Mouse (Mus musculus) brain, embryonic 14.5 days (tissue): ENCODE measurements around the gene Mbd3. TPM values are rescaled to one million over a fixed set of nuclear protein-coding genes. Genes with fewer than 3 reads are reported as not detected.

Experiments used
- DNase-seq: peaks from one replicate; pipeline ENCODE4 v3.0.0-alpha.2; 2011; ENCODE audit warnings: low read depth
- CTCF ChIP-seq: fragments of 200-500 bp; IDR thresholded peaks from 2 replicates; pipeline ENCODE4 v1.5.1; 2012; ENCODE audit warnings: inconsistent platforms, mild to moderate bottlenecking, moderate library complexity, borderline replicate concordance; ENCODE audit not compliant: insufficient read depth, insufficient read length; ENCODE audit errors: extremely low read depth
- POLR2A ChIP-seq: fragments of 200-500 bp; IDR thresholded peaks from 2 replicates; pipeline ENCODE4 v1.6.1; 2012; ENCODE audit warnings: mild to moderate bottlenecking, inconsistent platforms, borderline replicate concordance; ENCODE audit not compliant: poor library complexity, insufficient read depth, insufficient read length, severe bottlenecking; ENCODE audit errors: extremely low read depth
- polyA plus RNA-seq: library from polyadenylated mRNA; depleted of rRNA; stranded (reverse); fragments of >200 nt; gene quantifications from 2 replicates; pipeline ENCODE4 v1.2.3, GENCODE M21; 2012

Gene Mbd3
- polyA plus RNA-seq, 1 experiment: 265 TPM

GRCm38 (mm10) chr10:80421208-80421607, 21.9 kb upstream of the Mbd3 start:
- no peak for DNase-seq
- TF ChIP-seq POLR2A: no peak
- no peak for TF ChIP-seq CTCF

- TF ChIP-seq POLR2A (no peak), CTCF (no peak)
- DNase-seq: no peak
Measured at GRCm38 (mm10) chr10:80420729-80421128, 21.4 kb upstream of the Mbd3 start.

- peak; percentile 49 for DNase-seq
- no peak for TF ChIP-seq CTCF
- no peak for TF ChIP-seq POLR2A
Measured at GRCm38 (mm10) chr10:80419419-80419818, 20.1 kb upstream of the Mbd3 start.

GRCm38 (mm10) chr10:80418311-80418710, 19.0 kb upstream of the Mbd3 start:
- DNase-seq: peak; percentile 92
- TF ChIP-seq CTCF (no peak), POLR2A (no peak)

- DNase-seq: peak; percentile 40
- TF ChIP-seq POLR2A: no peak
- TF ChIP-seq CTCF: no peak
Measured at GRCm38 (mm10) chr10:80417841-80418240, 18.5 kb upstream of the Mbd3 start.

GRCm38 (mm10) chr10:80417371-80417770, 18.0 kb upstream of the Mbd3 start:
- TF ChIP-seq POLR2A: no peak
- TF ChIP-seq CTCF: no peak
- no peak for DNase-seq

GRCm38 (mm10) chr10:80415566-80415965, 16.2 kb upstream of the Mbd3 start:
- no peak for DNase-seq
- no peak for TF ChIP-seq POLR2A
- TF ChIP-seq CTCF: no peak

GRCm38 (mm10) chr10:80412656-80413541, 13.5 kb upstream of the Mbd3 start:
- TF ChIP-seq POLR2A: no peak
- TF ChIP-seq CTCF: no peak
- DNase-seq: peak; percentile 86

- no peak for TF ChIP-seq POLR2A
- no peak for TF ChIP-seq CTCF
- DNase-seq: no peak
Measured at GRCm38 (mm10) chr10:80407924-80408323, 8.6 kb upstream of the Mbd3 start.

- TF ChIP-seq POLR2A (peak; percentile 19; the same call in 1 of the 2 replicates), CTCF (no peak)
- peak; percentile 97 for DNase-seq
Measured at GRCm38 (mm10) chr10:80406684-80407501, 7.5 kb upstream of the Mbd3 start, which contains the start of gene Uqcr11. Gene Uqcr11 (minus strand): TSS chr10:80406830.

GRCm38 (mm10) chr10:80405481-80406173, 6.3 kb upstream of the Mbd3 start:
- TF ChIP-seq CTCF (0 out of 2 replicates have a peak, but pooled peaks have one; percentile 4), POLR2A (no peak)
- no peak for DNase-seq

GRCm38 (mm10) chr10:80403044-80403692, 3.8 kb upstream of the Mbd3 start:
- no peak for TF ChIP-seq POLR2A
- TF ChIP-seq CTCF: peak; percentile 60; the same call in 1 of the 2 replicates
- no peak for DNase-seq
